Mouse (Mus musculus): ENCODE results near the gene Pramel4. TPM values are rescaled to one million over a fixed set of nuclear protein-coding genes. Genes with fewer than 3 reads are reported as not detected.
"Not testable (repeated sequence)": the region's sequence is repeated elsewhere in the genome, so short reads cannot be mapped to it uniquely, and the experiment has no call there.

The Pramel4 gene
- polyA plus RNA-seq (2014; fragmentation: Nextera tagmentation; extraction: Ambion mirVana) = not detected in 2 replicates

- H3K27me3 ChIP-seq (ENCODE audit: control insufficient read depth, insufficient read depth, low read length); H3K27ac ChIP-seq (replicated peaks; ENCODE audit: low read depth, low read length); H3K9me3 ChIP-seq (replicated peaks; ENCODE audit: control insufficient read depth, low read length); H3K36me3 ChIP-seq (replicated peaks; ENCODE audit: control insufficient read depth, insufficient read depth, low read depth, low read length); H3K4me3 ChIP-seq (ENCODE audit: low read depth, low read length); H3K4me2 ChIP-seq (ENCODE audit: low read depth, low read length); DNase-seq (ENCODE audit: low spot score); H3K4me1 ChIP-seq (ENCODE audit: control insufficient read depth, insufficient read depth, low read length); ATAC-seq (replicated peaks; ENCODE audit: insufficient number of reproducible peaks, low FRiP score, low TSS enrichment, low read depth); H3K9ac ChIP-seq (replicated peaks; ENCODE audit: low read length): not testable (repeated sequence)
- WGBS = 90% methylated on average over 3 of the region's 3 CpGs
Observed at GRCm38 (mm10) chr4:144058826-144059225, at the start of gene Pramel4. TSS of gene Pramel4 (plus strand) at chr4:144059126.

- H3K4me1 ChIP-seq (ENCODE audit: control insufficient read depth, insufficient read depth, low read length); H3K27ac ChIP-seq (replicated peaks; ENCODE audit: low read depth, low read length); DNase-seq (ENCODE audit: low spot score); H3K4me3 ChIP-seq (ENCODE audit: low read depth, low read length); H3K9me3 ChIP-seq (replicated peaks; ENCODE audit: control insufficient read depth, low read length); H3K36me3 ChIP-seq (replicated peaks; ENCODE audit: control insufficient read depth, insufficient read depth, low read depth, low read length); H3K27me3 ChIP-seq (ENCODE audit: control insufficient read depth, insufficient read depth, low read length); H3K4me2 ChIP-seq (ENCODE audit: low read depth, low read length); ATAC-seq (replicated peaks; ENCODE audit: insufficient number of reproducible peaks, low FRiP score, low TSS enrichment, low read depth); H3K9ac ChIP-seq (replicated peaks; ENCODE audit: low read length): not testable (repeated sequence)
- no CpG with 5 or more reads among the region's 2 CpGs for WGBS
Observed at GRCm38 (mm10) chr4:144106174-144106573, 47.2 kb downstream of the Pramel4 start, which contains the start of gene Gm13102. TSS of gene Gm13102 (plus strand) at chr4:144106474.

Other genes starting within 250 kb of the Pramel4 start
- not detected in 2 replicates for gene Gm13084, start 243.0 kb upstream of the Pramel4 start, polyA plus RNA-seq (2014; fragmentation: Nextera tagmentation; extraction: Ambion mirVana)
- gene Gm13103, start 212.6 kb upstream of the Pramel4 start, polyA plus RNA-seq (2014; fragmentation: Nextera tagmentation; extraction: Ambion mirVana) = not detected in 2 replicates
- gene Pramef6, start 158.7 kb upstream of the Pramel4 start, polyA plus RNA-seq (2014; fragmentation: Nextera tagmentation; extraction: Ambion mirVana) = not detected in 2 replicates
- not detected in 2 replicates for gene Pramef25, start 108.1 kb upstream of the Pramel4 start, polyA plus RNA-seq (2014; fragmentation: Nextera tagmentation; extraction: Ambion mirVana)
- not detected in 2 replicates for gene Gm13101, start 92.2 kb upstream of the Pramel4 start, polyA plus RNA-seq (2014; fragmentation: Nextera tagmentation; extraction: Ambion mirVana)
- not detected in 2 replicates for gene Pramef17, start 64.8 kb upstream of the Pramel4 start, polyA plus RNA-seq (2014; fragmentation: Nextera tagmentation; extraction: Ambion mirVana)
- not detected in 2 replicates for gene Gm13102, start 47.3 kb downstream of the Pramel4 start, polyA plus RNA-seq (2014; fragmentation: Nextera tagmentation; extraction: Ambion mirVana)
- gene Oog3, start 103.5 kb downstream of the Pramel4 start, polyA plus RNA-seq (2014; fragmentation: Nextera tagmentation; extraction: Ambion mirVana) = not detected in 2 replicates
- not detected in 2 replicates for gene Oog2, start 131.6 kb downstream of the Pramel4 start, polyA plus RNA-seq (2014; fragmentation: Nextera tagmentation; extraction: Ambion mirVana)
- not detected in 2 replicates for gene C87977, start 154.2 kb downstream of the Pramel4 start, polyA plus RNA-seq (2014; fragmentation: Nextera tagmentation; extraction: Ambion mirVana)
- not detected in 2 replicates for gene Pramel5, start 221.4 kb downstream of the Pramel4 start, polyA plus RNA-seq (2014; fragmentation: Nextera tagmentation; extraction: Ambion mirVana)

All from embryonic facial prominence, embryonic 11.5 days (tissue).